Mouse (Mus musculus) forebrain, embryonic 16.5 days (tissue): ENCODE data around the gene Plekhb2. TPM values are rescaled to one million over a fixed set of nuclear protein-coding genes. Genes with fewer than 3 reads are reported as not detected.

Experiments used
- ATAC-seq: fragments of 200-750 bp; cut with Nextera tagmentation; 2 replicates; pipeline ENCODE4 v1.8.0; 2017; ENCODE audit warnings: mild to moderate bottlenecking, moderate library complexity
- H3K27ac ChIP-seq: fragments of 300-500 bp; sonication (generic); 2 replicates; pipeline ENCODE4 v1.5.1; 2014; ENCODE audit warnings: low read length, control low read depth
- H3K27me3 ChIP-seq: fragments of 300-500 bp; sonication (generic); replicated peaks from 2 replicates; pipeline ENCODE4 v1.6.1; 2014; ENCODE audit warnings: low read length; ENCODE audit not compliant: control insufficient read depth, insufficient read depth
- H3K36me3 ChIP-seq: fragments of 300-500 bp; sonication (generic); 2 replicates; pipeline ENCODE4 v1.6.1; 2014; ENCODE audit not compliant: control insufficient read depth, insufficient read depth
- H3K4me1 ChIP-seq: fragments of 300-500 bp; sonication (generic); replicated peaks from 2 replicates; pipeline ENCODE4 v1.6.1; 2014; ENCODE audit warnings: low read length; ENCODE audit not compliant: control insufficient read depth, insufficient read depth
- H3K4me2 ChIP-seq: fragments of 300-500 bp; sonication (generic); 2 replicates; pipeline ENCODE4 v1.6.1; 2014; ENCODE audit warnings: mild to moderate bottlenecking, low read length, control low read depth
- H3K4me3 ChIP-seq: fragments of 300-500 bp; sonication (generic); replicated peaks from 2 replicates; pipeline ENCODE4 v1.5.1; 2014; ENCODE audit warnings: mild to moderate bottlenecking, low read length, control low read depth
- H3K9ac ChIP-seq: fragments of 300-500 bp; sonication (generic); replicated peaks from 2 replicates; pipeline ENCODE4 v1.6.1; 2014; ENCODE audit warnings: low read depth, low read length, control low read depth
- H3K9me3 ChIP-seq: fragments of 300-500 bp; sonication (generic); 2 replicates; pipeline ENCODE4 v1.6.1; 2016; ENCODE audit warnings: low read length; ENCODE audit not compliant: control insufficient read depth
- WGBS: fragments of 180-500 bp; shearing (Covaris S2); extraction: QIAGEN DNeasy Blood & Tissue Kit; methylation state at CpG from one replicate; pipeline ENCODE4 v1.1.7; 2014; 5-methylcytosine and 5-hydroxymethylcytosine counted together
- polyA plus RNA-seq: library from polyadenylated mRNA; unstranded; fragments of >200 nt; fragmentation: Nextera tagmentation; extraction: Ambion mirVana; gene quantifications from 2 replicates; pipeline ENCODE4 v1.2.1, GENCODE M21; 2015

Gene Plekhb2
- polyA plus RNA-seq, 1 experiment from 2014 or later: 73.9 TPM

DNA sequence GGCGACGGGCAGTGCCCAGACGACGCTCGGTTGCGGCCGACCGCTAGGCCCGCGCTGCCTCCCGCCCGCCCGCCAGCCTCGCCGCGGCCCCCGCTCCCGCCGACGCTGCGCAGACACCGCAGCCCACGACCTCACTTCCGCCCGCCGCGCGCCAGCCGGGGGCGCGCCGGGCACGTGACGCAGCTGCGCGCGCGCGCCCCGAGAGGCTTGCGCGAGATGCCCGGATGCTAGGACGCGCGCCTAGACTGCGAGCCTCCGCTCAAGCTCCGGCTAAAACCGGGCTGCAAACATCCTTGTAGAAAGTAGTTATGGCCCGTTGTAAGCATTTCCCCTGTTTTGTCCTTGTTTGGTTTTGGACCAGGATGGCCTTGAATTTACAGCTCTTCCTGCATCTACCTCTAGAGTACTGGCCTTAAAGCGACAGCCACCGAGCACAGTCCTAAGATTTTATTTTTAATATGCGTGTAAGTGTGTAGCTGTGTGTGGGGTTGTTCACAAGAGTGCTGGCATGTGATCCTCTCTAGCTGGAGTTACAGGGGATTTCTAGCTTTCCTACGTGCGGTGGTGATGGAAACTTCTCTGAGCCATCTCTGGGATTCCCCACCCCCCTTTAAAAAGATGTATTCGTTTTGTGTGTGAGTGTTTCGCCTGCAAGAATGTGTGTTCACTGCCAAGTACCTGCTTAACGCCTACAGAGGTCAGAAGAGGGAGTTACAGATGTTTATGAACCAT is 6.7 kb upstream of the Plekhb2 start, which contains the start of gene Fam168b:
Gene Fam168b, minus strand, starts transcription at position 179 of the 732 bp plus-strand sequence.
- Histone ChIP-seq H3K4me1 (peaks cover 29% of the 10 kb centered on the region), H3K27me3 (no peaks in the 10 kb centered on the region), H3K27ac (peak within 1 kb of the TSS; percentile 98), H3K4me3 (peak within 1 kb of the TSS; percentile 91), H3K36me3 (no peaks in the 10 kb centered on the region), H3K4me2 (peak within 1 kb of the TSS; percentile 93), H3K9me3 (no peaks in the 10 kb centered on the region), H3K9ac (peak within 1 kb of the TSS; percentile 93)
- peak; percentile 94 for ATAC-seq
- WGBS: under 1% methylated on average over 55 of the region's 59 CpGs

DNA sequence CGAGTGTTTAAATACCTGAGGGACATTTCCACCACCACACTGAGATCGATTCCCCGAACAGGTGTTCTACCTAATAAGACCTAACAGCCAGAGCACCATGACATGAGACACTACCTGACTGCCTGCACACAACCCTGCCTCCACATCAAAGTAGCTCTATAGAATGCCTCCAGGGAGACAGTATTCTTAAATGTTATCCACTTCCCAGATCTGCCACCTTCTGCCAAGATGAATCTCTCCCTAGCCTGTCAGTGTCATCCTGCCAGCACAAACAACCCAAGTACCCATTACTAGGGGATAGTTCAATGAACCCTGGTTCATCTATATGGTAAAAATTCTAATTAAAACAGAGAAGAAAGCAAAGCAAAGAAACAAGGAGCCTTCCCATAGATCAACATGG is 2.7 kb upstream of the Plekhb2 start:
- 78% methylated on average over 3 of the region's 3 CpGs for WGBS
- Histone ChIP-seq H3K27me3 (no peaks in the 10 kb centered on the region), H3K27ac (no peak overlapping the region), H3K9ac (no peak overlapping the region), H3K4me3 (no peak overlapping the region), H3K36me3 (no peaks in the 10 kb centered on the region), H3K9me3 (no peaks in the 10 kb centered on the region), H3K4me2 (no peak overlapping the region), H3K4me1 (peaks cover 17% of the 10 kb centered on the region)
- ATAC-seq: no peak

DNA sequence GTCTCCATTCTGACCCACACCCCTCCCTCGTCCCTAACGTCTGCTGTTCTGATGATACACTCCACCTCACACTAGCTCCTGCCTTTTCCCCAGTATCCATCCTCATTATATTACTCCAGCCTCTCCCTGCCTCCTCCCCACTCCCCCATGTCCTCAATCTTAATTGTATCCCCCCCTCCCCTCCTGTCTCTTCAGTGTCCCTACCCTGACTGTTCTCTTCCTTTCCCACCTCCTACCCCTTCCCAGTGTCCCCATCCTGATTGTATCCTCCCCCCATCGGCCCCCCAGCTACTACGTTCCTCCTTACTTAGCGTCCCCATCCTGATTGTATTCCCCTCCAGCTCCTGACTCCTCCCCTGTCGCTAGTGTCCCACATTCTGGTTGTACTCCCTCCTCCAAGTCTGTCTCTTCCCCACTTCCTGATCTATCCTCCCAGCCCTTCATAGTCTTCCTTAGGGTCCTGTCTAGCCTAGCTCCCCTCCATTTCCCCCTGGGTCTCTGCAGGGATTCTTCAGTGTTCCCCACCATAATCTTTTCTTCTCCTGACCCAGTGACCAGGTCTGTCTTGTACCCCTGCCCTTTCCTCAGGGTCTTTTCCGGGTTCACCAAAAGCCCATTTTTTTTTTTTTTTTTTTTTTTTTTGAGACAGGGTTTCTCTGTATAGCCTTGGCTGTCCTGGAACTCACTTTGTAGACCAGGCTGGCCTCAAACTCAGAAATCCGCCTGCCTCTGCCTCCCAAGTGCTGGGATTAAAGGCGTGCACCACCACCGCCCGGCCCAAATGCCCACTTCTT is 764 bp downstream of the Plekhb2 start:
- 35% methylated on average over 10 of the region's 11 CpGs for WGBS
- no peaks in the 10 kb centered on the region for H3K27me3 ChIP-seq
- H3K9ac ChIP-seq: peak overlapping the region; percentile 85
- H3K4me3 ChIP-seq: peak overlapping the region; percentile 91
- no peak overlapping the region for H3K27ac ChIP-seq
- ATAC-seq: peak; percentile 65
- no peaks in the 10 kb centered on the region for H3K36me3 ChIP-seq
- H3K9me3 ChIP-seq: no peaks in the 10 kb centered on the region
- peak overlapping the region; percentile 73 for H3K4me2 ChIP-seq
- H3K4me1 ChIP-seq: peaks cover 18% of the 10 kb centered on the region

DNA sequence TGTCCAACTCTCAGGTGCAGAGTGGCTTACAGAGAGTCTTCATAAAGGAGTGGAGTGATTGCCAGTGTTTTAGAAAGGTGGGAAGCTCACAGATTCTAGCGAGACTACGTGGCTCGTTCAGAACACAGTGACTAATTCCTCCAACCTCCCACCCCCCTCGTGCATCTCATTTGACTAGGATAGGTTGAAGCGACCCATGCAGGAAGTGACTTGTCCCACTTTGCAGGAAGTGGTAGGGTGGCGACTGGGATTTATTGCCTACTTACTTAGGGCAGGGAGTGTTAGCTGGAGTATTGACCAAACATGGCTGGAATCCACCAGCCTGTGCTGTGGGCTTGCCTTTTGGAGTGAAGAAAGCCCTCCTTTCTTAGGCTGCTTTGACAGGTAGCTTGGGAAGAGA is 1.8 kb downstream of the Plekhb2 start:
- no peaks in the 10 kb centered on the region for H3K36me3 ChIP-seq
- no peaks in the 10 kb centered on the region for H3K27me3 ChIP-seq
- H3K4me1 ChIP-seq: peaks cover 18% of the 10 kb centered on the region
- no peak overlapping the region for H3K4me3 ChIP-seq
- H3K27ac ChIP-seq: no peak overlapping the region
- no peak for ATAC-seq
- WGBS: 70% methylated on average over 6 of the region's 6 CpGs
- no peaks in the 10 kb centered on the region for H3K9me3 ChIP-seq
- H3K9ac ChIP-seq: 0 out of 2 replicates have a peak overlapping the region, but pooled peaks have one; percentile 3
- peak overlapping the region; percentile 12 for H3K4me2 ChIP-seq

DNA sequence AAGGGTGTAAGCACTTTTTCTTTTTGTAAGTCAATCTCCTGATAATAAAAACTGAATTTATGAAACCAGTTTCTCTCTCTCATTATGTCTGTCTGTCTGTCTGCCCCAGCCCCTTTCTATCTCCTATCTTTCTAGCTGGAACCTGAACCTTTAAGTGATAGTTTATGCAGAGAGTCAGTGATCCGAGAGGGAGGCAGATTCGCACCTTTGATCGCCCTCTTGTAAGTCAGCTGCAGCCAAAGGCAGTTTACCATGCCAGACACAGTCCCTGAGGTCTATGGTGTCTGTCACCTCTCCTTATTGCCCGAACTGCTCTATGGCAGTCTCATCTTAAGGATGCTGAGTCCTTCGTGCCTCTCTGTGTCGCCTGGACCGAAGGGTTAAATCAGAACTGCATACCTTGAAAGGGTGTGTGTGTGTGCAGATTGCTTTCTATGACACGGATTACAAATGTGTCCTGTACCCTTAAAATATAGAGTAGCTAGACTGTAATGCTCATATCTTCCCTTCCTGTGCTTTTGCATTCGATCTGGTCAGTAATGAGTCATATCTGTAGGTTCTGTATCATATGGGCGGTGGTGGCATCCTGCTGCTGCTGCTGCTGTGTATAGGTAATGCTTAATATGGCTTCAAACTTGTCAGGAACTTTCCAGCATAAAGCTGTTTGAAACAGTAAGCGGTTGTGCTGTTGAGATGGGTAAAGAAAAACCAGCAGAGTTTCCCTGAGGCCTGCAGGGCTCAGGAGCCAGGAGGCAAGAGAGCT is 2.5 kb downstream of the Plekhb2 start:
- Histone ChIP-seq H3K27ac (no peak overlapping the region), H3K9me3 (no peaks in the 10 kb centered on the region), H3K27me3 (no peaks in the 10 kb centered on the region), H3K9ac (no peak overlapping the region; the same call in 1 of the 2 replicates), H3K4me3 (no peak overlapping the region), H3K4me2 (no peak overlapping the region), H3K36me3 (no peaks in the 10 kb centered on the region), H3K4me1 (peaks cover 18% of the 10 kb centered on the region)
- 83% methylated on average over 11 of the region's 11 CpGs for WGBS
- ATAC-seq: no peak

- Histone ChIP-seq H3K4me1 (peaks cover 18% of the 10 kb centered on the region), H3K9ac (no peak overlapping the region), H3K9me3 (no peaks in the 10 kb centered on the region), H3K4me3 (no peak overlapping the region), H3K27ac (no peak overlapping the region), H3K27me3 (no peaks in the 10 kb centered on the region), H3K4me2 (no peak overlapping the region), H3K36me3 (no peaks in the 10 kb centered on the region)
- no peak for ATAC-seq
- 91% methylated on average over 2 of the region's 2 CpGs for WGBS
Observed at GRCm38 (mm10) chr1:34853786-34854185, 4.0 kb downstream of the Plekhb2 start.

DNA sequence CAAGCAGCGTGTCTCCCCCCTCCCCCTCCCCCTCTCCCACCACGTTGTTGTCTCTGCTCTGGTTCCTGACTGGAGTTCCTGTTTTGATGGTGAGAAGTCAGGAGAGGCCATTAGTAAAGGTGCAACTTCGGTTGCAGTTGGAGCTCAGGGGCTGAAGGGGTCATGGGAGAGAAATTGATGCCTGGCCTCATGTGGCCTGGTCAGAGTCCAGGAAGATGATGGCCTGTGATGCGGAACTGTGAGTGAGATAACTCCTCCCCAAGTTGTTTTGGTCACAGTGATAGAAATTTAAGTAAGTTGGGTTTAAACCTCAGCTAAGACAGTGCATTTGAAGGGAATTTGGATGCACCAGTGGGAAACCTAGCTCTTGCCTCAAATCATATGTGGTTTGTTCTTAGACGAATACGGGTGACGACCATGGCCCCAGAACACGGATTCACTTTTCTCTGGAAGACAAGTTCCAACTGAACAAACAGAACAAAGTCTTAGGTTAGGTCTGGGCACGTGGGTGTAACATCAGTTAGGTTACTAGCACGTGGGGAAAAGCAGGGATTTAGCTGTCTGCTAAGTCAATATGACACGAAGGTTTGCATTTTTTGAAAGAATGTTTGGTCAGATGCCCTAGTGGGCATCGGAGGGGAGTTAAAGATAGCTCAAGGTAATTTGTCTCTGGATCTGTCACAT is 5.4 kb downstream of the Plekhb2 start:
- H3K27ac ChIP-seq: no peak overlapping the region
- no peak overlapping the region for H3K4me3 ChIP-seq
- H3K9ac ChIP-seq: no peak overlapping the region
- peaks cover 16% of the 10 kb centered on the region for H3K4me1 ChIP-seq
- 86% methylated on average over 12 of the region's 12 CpGs for WGBS
- H3K36me3 ChIP-seq: no peaks in the 10 kb centered on the region
- H3K9me3 ChIP-seq: no peaks in the 10 kb centered on the region
- no peak overlapping the region for H3K4me2 ChIP-seq
- no peak for ATAC-seq
- H3K27me3 ChIP-seq: no peaks in the 10 kb centered on the region

GRCm38 (mm10) chr1:34858671-34859070 is 8.9 kb downstream of the Plekhb2 start:
- ATAC-seq: no peak
- Histone ChIP-seq H3K9ac (no peak overlapping the region), H3K4me1 (no peaks in the 10 kb centered on the region), H3K36me3 (peaks cover 7% of the 10 kb centered on the region; the same call in 1 of the 2 replicates), H3K27me3 (no peaks in the 10 kb centered on the region), H3K9me3 (no peaks in the 10 kb centered on the region), H3K27ac (no peak overlapping the region), H3K4me2 (no peak overlapping the region), H3K4me3 (no peak overlapping the region)
- 86% methylated on average over 5 of the region's 5 CpGs for WGBS
